11 mouse cellular contexts compared by ENCODE assay signal in genomic region chr11:76081048-76081640, GRCm38 (mm10). TPM values are rescaled to one million over a fixed set of nuclear protein-coding genes. Genes with fewer than 3 reads are reported as not detected.
A peak's percentile ranks its signal among the peaks of the same experiment; 100 is the strongest.
DNase-seq lines count a peak whose midpoint lies in the region; ATAC-seq and TF ChIP-seq lines count a peak whose summit lies in the region.
"Had no signal": no experiment of that assay in that cellular context is flagged by ENCODE, and none has a peak within 500 bp of the region (broad histone marks: within the 10 kb centered on the region; RNA-seq: fewer than 3 reads in every experiment).

No protein-coding gene starts in this region.

- H3K9ac ChIP-seq in heart, embryonic 11.5 days (ENCODE audit: low read depth, low read length): no peak overlapping the region
- H3K9ac ChIP-seq in liver, embryonic 12.5 days: no peak overlapping the region
- H3K9ac ChIP-seq: heart, embryonic 15.5 days had no signal

- no peaks in the 10 kb centered on the region for H3K9me3 ChIP-seq in heart, embryonic 11.5 days (replicated peaks; ENCODE audit: control insufficient read depth, low read length)
- H3K9me3 ChIP-seq in liver, embryonic 12.5 days (replicated peaks): no peaks in the 10 kb centered on the region
- H3K9me3 ChIP-seq: heart, embryonic 15.5 days had no signal

- H3K4me3 ChIP-seq in heart, embryonic 11.5 days (ENCODE audit: low read depth, low read length): no peak overlapping the region
- H3K4me3 ChIP-seq in brown adipose tissue, adult 24 weeks (ENCODE audit: insufficient read depth, low read depth, low read length): no peak overlapping the region
- H3K4me3 ChIP-seq in left cerebral cortex, adult 2 months: no peak overlapping the region
- no peak overlapping the region for H3K4me3 ChIP-seq in liver, embryonic 12.5 days
- H3K4me3 ChIP-seq: heart, embryonic 15.5 days had no signal

- no peak overlapping the region for H3K27ac ChIP-seq in heart, embryonic 11.5 days (ENCODE audit: low read depth, low read length)
- H3K27ac ChIP-seq in brown adipose tissue, adult 24 weeks (replicated peaks; ENCODE audit: low read depth, low read length): peak overlapping the region; percentile 88
- H3K27ac ChIP-seq in left cerebral cortex, adult 2 months: no peak overlapping the region
- no peak overlapping the region for H3K27ac ChIP-seq in liver, embryonic 12.5 days
- H3K27ac ChIP-seq: heart, embryonic 15.5 days had no signal

- no peak for ATAC-seq in heart, embryonic 11.5 days (replicated peaks; ENCODE audit: insufficient number of reproducible peaks, low FRiP score, low TSS enrichment)
- no peak for ATAC-seq in liver, embryonic 12.5 days

- no peak overlapping the region for H3K4me2 ChIP-seq in heart, embryonic 11.5 days
- no peak overlapping the region for H3K4me2 ChIP-seq in liver, embryonic 12.5 days
- H3K4me2 ChIP-seq: heart, embryonic 15.5 days had no signal

- no peaks in the 10 kb centered on the region for H3K4me1 ChIP-seq in heart, embryonic 11.5 days (ENCODE audit: control insufficient read depth, insufficient read depth, low read length)
- peaks cover 22% of the 10 kb centered on the region for H3K4me1 ChIP-seq in brown adipose tissue, adult 24 weeks (ENCODE audit: control insufficient read depth, insufficient read depth, insufficient read length, low read length)
- H3K4me1 ChIP-seq in liver, embryonic 12.5 days: no peaks in the 10 kb centered on the region; the same call in 1 of the 2 replicates
- H3K4me1 ChIP-seq: heart, embryonic 15.5 days had no signal

- H3K27me3 ChIP-seq in heart, embryonic 11.5 days (ENCODE audit: control insufficient read depth, insufficient read depth, low read length): no peaks in the 10 kb centered on the region
- H3K27me3 ChIP-seq in liver, embryonic 12.5 days (replicated peaks): no peaks in the 10 kb centered on the region
- H3K27me3 ChIP-seq: heart, embryonic 15.5 days had no signal

- no peak for TF ChIP-seq CTCF in left cerebral cortex, adult 2 months (IDR thresholded peaks at IDR 0.05)

- WGBS in heart, embryonic 11.5 days (ENCODE audit: insufficient replicate concordance): 87% methylated on average over 6 of the region's 6 CpGs
- WGBS in liver, embryonic 12.5 days (ENCODE audit: insufficient replicate concordance): 73% methylated on average over 6 of the region's 6 CpGs

- intact Hi-C loops in left cerebral cortex, adult 2 months (cut with DNase I): no loop called here

- DNase-seq in heart, adult 18-20 months: peak; percentile 25 to 70
- DNase-seq in heart, postnatal 4 days: peak; percentile 31
- peak; percentile 63 for DNase-seq in kidney, postnatal 10 days
- no peak for DNase-seq in thymus, postnatal 4 days
- DNase-seq in left cerebral cortex, adult 2 months (ENCODE audit: extremely low spot score in 1 of 2, low spot score in 2 of 2): no peak
- DNase-seq: cerebellum, postnatal 14 days; thymus, adult 18-20 months had no signal

- H3K36me3 ChIP-seq in heart, embryonic 11.5 days (ENCODE audit: control insufficient read depth, insufficient read depth, low read length): peaks cover 6% of the 10 kb centered on the region; the same call in 1 of the 2 replicates
- peaks cover 43% of the 10 kb centered on the region for H3K36me3 ChIP-seq in liver, embryonic 12.5 days

RNA-seq across cellular contexts. Expression of gene Rflnb, which starts 53.6 kb away (rescaled TPM):
- total RNA-seq in heart, adult 18-20 months (2021): 10 to 100 TPM; 28.6 to 35.8 TPM
- polyA plus RNA-seq in heart, embryonic 11.5 days (2014; fragmentation: Nextera tagmentation; extraction: Ambion mirVana): 8.3 and 9.0 TPM in 2 replicates
- polyA plus RNA-seq in brown adipose tissue, adult 24 weeks (2012; ENCODE audit: insufficient read depth, insufficient read length, missing spikeins): 35.4 and 39.1 TPM in 2 replicates
- 10 to 100 TPM; 37.3 to 42.1 TPM for total RNA-seq in heart, postnatal 4 days (2021)
- total RNA-seq in left cerebral cortex, adult 2 months (2021): 1 to 10 TPM; 8.5 to 9.7 TPM
- polyA plus RNA-seq in liver, embryonic 12.5 days (2016; fragmentation: Nextera tagmentation; extraction: Ambion mirVana): 4.5 and 4.8 TPM in 2 replicates

Comparison
In these comparisons a context has a peak if more than half of its experiments do, and no peak if none do; other contexts are left out.
1. DNase-seq: peak in heart, adult 18-20 months (2 of 2), heart, postnatal 4 days (single experiment) and kidney, postnatal 10 days (single experiment); none in thymus, postnatal 4 days (single experiment) and left cerebral cortex, adult 2 months (0 of 2).